Mouse (Mus musculus): ENCODE measurements around the gene Stx7.

Gene Stx7

GRCm38 (mm10) chr10:24167978-24168583 is 19.0 kb downstream of the Stx7 start:
- no peak for DNase-seq (ENCODE audit: low read depth)

GRCm38 (mm10) chr10:24168854-24169253 is 19.8 kb downstream of the Stx7 start:
- DNase-seq (ENCODE audit: low read depth), result no peak

DNA sequence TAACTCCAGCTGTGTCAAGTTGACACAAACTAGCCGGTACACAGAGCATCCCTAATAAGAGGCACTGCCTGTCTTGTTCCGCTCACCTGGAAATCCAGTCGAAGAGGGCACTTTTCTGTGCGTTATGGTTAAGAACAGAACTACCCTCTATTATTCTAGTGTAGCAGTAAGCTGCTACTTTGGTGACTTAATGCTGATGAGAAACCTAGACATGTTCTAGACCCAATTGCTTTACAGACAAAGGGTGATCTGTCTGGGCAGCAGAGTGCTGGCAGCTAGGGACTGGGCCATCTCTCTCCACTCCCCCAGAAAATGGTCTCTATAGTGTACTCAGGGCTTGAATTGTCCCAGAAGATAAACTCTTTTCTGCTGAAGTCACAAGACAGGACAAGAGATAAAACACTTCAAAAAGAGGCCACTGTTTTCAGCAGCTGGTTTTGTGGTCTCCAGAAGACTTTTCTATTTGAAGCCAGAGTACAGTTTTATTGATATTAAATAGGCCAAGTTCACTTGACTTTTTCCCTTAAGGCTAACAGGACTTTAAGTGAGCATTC is 22.9 kb downstream of the Stx7 start:
- DNase-seq (ENCODE audit: low read depth), result no peak

DNA sequence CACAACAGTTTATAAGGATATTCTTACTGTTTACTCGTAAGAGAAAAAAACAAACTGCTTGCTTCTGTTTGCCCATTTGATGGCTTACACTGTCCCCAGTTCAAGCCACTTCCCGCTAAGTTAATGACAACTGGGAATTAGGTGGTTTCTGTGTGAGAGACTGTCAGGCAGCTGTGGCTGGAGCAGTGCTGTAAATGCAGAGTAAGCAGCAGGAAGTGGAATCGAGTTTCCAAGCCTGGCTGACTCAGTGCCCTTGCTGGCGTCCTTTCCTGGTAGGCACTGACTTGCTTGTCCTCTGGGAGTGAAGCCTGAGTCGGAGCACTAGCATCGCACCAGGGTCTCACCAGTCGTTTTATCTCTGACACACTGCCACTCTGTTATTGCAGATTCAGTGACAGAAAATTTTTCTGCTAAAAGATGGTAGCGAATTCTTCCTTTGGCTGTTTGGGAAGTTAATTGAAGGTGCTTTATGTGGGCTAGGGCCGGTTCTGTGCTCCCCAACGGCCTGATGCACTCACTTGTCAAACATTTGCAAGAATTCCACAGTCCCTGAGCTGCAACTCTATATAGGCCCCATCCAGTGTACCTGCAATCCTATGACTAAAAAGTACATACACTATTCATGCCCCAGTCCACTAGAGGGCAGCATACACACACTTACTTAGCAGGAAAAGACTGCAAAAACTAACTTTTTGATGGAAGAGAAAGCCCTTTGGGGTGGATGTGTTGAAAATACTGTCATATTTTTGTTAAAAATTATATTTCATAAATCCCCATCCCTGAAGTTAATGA is 24.3 kb downstream of the Stx7 start:
- no peak for DNase-seq (ENCODE audit: low read depth)

GRCm38 (mm10) chr10:24190392-24190791 is 41.3 kb downstream of the Stx7 start:
- no peak for DNase-seq (ENCODE audit: low read depth)

DNA sequence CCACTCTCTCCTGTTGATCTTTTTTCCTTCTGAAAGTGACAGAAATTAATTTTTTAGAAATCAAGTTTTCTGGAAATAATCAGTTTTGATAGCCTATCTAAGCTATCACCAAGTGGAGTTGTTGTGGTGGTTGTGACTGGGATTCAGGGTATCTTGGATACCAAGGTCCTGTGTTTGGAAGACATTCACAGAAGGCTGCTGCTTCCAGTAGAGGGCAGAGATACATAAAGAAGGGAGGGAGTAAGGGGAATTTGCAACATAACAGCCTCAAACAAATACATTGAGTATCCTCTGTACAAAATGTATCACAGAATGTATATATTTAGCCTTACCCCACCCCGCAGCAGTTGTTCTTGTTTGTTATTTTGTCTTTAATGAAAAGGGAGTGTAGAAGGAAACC is 42.9 kb downstream of the Stx7 start:
- no peak for DNase-seq (ENCODE audit: low read depth)

- no peak for DNase-seq (ENCODE audit: low read depth)
Measured at GRCm38 (mm10) chr10:24199303-24199702, 50.2 kb downstream of the Stx7 start.

GRCm38 (mm10) chr10:24200099-24200498 is 51.0 kb downstream of the Stx7 start:
- no peak for DNase-seq (ENCODE audit: low read depth)

DNA sequence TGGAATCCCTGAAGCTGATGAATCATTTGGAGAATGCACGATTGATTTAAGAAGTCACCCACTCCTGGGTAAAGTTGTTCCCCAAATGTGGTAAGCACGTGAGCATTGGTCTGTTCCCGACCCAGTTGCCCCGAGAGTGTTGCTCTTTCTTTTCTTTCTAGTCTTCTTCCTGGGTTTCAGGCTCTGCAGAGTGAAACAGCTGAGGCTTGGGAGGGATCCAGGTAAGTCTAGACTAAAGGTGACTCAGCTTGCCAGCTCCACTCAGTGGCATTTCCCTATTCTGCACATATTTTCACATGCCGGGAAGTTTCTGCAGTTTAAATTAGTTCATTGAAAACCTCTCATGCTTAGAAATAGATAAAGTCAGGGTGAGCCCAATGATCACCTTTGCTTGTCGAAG is 61.0 kb downstream of the Stx7 start:
- peak; percentile 93 for DNase-seq (ENCODE audit: low read depth)

GRCm38 (mm10) chr10:24213297-24213696 is 64.2 kb downstream of the Stx7 start:
- DNase-seq (ENCODE audit: low read depth), result no peak

- no peak for DNase-seq (ENCODE audit: low read depth)
Measured at GRCm38 (mm10) chr10:24217558-24218268, 68.6 kb downstream of the Stx7 start.

- DNase-seq (ENCODE audit: low read depth), result no peak
Measured at GRCm38 (mm10) chr10:24220931-24221330, 71.8 kb downstream of the Stx7 start.

DNA sequence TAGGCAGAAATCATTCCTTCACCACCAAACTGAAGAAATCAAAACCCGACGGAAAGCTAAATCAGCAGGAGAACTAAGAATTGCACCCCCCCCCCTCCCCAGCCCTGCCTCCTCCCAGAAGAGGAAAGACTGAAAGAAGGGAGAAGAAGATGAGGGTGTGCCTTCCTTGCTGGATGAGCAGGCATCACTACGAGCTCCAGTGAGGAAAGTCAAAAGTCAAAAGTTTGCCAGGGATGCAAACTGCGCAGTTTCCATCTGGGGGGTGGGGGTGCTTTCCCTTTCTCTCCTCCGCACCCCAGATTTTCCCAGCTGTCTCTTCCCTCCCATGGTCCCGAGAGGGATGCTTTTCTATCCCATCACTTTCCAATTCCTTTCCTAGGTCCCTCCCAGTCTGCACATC is 73.8 kb downstream of the Stx7 start:
- no peak for DNase-seq (ENCODE audit: low read depth)

DNA sequence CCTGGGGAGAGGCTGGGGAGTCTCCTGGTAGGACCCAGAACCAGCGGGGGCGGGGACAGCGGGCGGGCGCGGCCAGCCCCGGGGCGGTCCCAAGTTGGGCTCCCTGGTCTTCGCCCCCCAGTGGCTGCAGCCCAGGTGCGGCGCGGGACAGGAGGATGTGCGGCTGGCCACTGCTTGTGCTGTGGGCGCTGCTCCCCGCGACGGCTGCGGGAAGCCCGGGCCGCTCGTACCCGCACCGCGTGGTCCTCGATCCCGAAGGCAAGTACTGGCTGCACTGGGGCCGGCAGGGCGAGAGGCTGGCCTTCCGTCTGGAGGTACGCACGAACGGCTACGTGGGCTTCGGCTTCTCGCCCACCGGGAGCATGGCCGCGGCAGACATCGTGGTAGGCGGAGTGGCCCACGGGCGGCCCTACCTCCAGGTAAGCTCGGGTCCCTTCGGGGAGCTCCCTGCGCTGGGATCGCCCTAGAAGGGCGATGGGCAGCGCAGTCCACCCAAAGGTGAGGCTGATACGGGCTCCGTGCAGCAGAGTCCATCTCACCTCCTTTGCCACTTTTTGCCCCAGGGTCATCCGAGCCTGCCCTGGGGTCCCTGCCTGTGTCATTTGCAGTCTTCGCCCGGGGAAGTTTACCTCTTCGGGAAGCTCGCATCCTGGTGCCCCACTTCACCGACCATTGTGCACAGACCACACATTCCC is 74.5 kb downstream of the Stx7 start, which contains the start of gene Moxd1:
Gene Moxd1, plus strand, starts transcription at position 69 of the 695 bp plus-strand sequence.
- no peak for DNase-seq (ENCODE audit: low read depth)

DNA sequence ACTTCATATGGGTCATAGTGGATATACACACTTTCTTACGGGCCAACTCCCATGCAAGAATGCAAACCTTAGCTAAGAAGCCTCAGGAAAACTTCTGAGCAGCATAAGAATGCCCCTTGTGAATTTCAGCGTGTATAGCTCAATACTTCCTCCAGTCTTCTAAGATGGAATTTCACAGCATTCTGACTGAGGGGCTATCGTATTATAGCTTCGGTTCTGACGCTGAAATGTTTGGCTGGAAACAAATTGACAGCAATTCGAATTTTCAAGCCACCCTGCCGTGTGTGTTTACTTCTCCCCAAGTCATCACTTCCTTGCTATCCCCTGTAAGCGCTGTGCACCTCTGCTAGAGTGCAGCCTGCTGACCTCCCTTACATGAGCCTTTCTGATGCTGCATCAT is 75.5 kb downstream of the Stx7 start:
- DNase-seq (ENCODE audit: low read depth), result no peak

GRCm38 (mm10) chr10:24228318-24229183 is 79.4 kb downstream of the Stx7 start:
- no peak for DNase-seq (ENCODE audit: low read depth)

- DNase-seq (ENCODE audit: low read depth), result no peak
Measured at GRCm38 (mm10) chr10:24232281-24232680, 83.2 kb downstream of the Stx7 start.

GRCm38 (mm10) chr10:24235426-24236283 is 86.6 kb downstream of the Stx7 start:
- no peak for DNase-seq (ENCODE audit: low read depth)
